Mouse (Mus musculus): ENCODE measurements at regions not wholly inside any gene's neighbourhood (a gene's known extent, or its start where the extent isn't known, plus 50 kb on each side); places are given as distances from the start of the nearest gene placed in this dataset.
A peak's percentile ranks its signal among the peaks of the same experiment; 100 is the strongest.

GRCm38 (mm10) chr2:28287210-28287860 lies 94.5 kb downstream of the Olfm1 start:
- DNase-seq (ENCODE audit: low spot score in 2 of 2) = no peak

DNA sequence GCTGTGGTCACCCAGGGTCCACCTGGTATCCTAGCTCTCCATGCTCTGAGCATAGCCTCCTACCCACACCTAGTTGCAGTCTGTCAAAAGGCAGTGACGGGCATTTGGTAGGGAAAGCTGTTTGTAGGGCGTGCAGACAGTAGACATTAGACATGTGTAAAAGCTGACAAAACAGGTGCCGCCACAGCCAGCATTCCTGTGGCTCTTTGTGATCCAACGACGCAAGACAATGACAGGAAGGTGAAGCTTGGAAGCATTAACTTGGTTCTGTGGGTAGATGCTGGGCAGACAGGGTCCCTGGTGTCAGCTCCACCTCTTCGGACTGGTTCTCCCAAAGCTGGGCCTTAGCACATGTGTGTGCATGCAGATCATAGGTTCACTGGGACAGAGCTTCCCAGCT lies 96.5 kb downstream of the Olfm1 start:
- no peak for DNase-seq (ENCODE audit: low spot score in 2 of 2)

- no peak for DNase-seq (ENCODE audit: low spot score in 2 of 2)
Observed at GRCm38 (mm10) chr2:28289860-28290471, 97.2 kb downstream of the Olfm1 start.

GRCm38 (mm10) chr2:28294509-28294908 lies 101.7 kb downstream of the Olfm1 start:
- no peak for DNase-seq (ENCODE audit: low spot score in 2 of 2)

DNA sequence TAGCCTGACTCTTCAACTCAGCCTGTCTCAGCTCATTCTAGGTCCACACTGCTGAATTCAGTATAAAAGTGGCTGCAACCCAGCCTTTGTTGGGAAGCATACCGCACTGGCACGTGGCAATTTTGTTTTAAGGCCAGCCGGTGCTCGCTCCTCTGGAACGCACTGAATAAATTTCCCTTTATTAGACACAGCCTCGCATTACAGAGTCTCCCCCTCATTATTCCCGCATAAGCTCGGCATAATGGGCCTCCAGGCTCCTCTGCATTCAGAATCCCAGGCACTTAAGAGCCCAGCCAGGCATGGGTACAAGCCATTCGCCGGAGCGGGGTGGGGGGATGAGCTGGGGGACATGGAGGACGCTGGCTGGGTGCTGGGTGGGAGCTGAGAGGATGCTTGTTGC lies 103.4 kb downstream of the Olfm1 start:
- no peak for DNase-seq (ENCODE audit: low spot score in 2 of 2)

GRCm38 (mm10) chr2:28298738-28299137 lies 105.9 kb downstream of the Olfm1 start:
- no peak for DNase-seq (ENCODE audit: low spot score in 2 of 2)

DNA sequence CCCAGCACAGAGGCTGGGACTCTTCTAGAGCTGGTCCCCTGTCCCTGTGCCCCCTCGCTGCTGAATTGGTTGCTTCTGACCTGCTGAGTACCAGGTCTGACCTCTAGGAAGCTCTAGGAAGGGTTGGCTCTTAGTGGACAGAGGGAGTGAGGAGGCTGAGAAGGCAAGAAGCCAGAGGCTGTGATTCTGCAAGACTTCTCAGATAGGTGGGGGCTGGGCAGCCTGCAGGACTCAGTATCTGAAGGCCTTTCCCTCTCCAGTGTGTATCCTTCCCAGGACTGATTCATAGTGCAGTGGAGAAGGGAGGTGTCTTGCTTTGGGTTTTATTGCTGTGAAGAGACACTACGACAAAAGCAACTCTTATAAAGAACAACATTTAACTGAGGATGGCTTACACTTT lies 106.6 kb downstream of the Olfm1 start:
- DNase-seq (ENCODE audit: low spot score in 2 of 2) = no peak

GRCm38 (mm10) chr2:28301313-28301712 lies 108.5 kb downstream of the Olfm1 start:
- DNase-seq (ENCODE audit: low spot score in 2 of 2) = no peak

- DNase-seq (ENCODE audit: low spot score in 2 of 2) = no peak
Observed at GRCm38 (mm10) chr2:28303936-28304335, 111.1 kb downstream of the Olfm1 start.

DNA sequence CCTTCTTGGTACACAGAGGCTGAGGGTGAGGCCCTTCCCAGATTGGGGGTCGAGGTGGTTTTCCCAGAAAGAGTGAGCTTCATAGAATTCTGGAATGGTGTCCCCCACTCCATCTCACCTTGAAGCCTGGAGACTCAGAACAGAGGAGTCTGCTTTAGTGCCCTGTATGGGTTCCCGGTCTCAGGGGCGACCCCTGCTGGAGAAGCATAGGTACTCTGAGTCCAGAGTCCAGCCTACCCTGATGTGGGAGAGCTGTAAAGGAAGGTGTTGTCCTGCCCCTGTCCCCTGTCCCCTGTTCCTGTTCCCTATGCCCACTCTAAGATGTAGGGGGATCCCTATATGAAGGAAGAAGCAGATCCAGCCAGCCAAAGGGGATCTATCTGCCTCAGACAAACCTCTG lies 111.9 kb downstream of the Olfm1 start:
- DNase-seq (ENCODE audit: low spot score in 2 of 2) = peak; percentile 49 to 82

DNA sequence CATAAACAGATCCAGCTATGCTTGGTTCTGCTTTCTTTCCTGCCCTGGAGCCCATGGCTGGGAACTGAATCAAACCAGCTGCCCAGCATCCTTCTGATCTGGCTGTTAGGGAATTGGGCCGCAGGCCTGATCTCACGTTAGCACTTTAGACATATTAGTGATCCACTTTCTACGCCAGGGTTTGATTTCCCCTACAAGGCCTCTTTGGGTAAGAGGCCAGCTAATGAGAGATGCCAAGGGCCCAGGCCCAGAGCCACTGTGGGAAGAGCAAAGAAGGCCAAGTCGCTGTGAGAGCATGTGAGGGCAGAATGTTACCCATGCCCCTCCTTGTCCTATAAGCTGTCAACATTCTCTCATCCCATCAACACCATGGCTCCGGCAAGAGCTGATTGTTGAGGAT lies 116.3 kb downstream of the Olfm1 start:
- DNase-seq (ENCODE audit: low spot score in 2 of 2) = no peak

- DNase-seq (ENCODE audit: low spot score in 2 of 2) = no peak
Observed at GRCm38 (mm10) chr2:28312212-28312611, 119.4 kb downstream of the Olfm1 start.

DNA sequence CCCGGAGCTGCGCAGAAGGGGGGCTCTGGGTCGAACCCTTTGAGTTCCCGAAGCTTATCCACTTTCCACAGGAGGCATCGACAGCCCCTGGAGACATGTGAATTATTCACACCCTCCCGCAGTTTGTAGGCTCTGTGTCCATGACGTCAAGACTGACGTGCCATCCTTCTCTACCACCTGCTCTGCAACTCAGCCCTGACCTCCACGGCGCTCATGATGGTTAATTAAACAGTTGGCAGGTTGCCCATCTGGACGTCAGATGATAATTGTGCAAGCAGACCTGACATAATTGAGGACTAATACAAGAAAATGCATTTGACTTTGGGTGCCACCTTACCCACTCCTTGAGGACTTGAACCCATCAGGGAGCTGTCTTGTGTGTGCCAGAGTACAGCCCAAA lies 121.1 kb upstream of the Ppp1r26 start:
- no peak for DNase-seq (ENCODE audit: low spot score in 2 of 2)

DNA sequence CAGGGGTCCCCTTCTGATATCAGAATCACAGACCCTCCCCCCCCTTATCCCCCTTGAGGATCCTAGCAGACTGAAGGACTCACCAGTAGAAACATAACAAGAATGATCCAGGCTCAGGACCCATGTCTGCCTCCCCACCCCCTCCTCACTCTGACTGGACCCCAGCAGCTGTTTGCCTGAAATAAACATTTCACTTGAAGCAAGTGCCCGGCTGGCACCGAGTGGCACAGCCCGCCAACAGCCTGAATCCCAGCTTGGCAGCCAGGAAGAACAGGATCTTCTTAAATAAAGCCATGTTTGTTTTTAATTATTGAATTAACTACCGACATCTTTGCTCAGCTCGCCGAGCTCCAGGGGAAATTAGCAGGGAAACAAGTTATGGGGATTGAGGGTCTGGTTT lies 120.5 kb upstream of the Ppp1r26 start:
- no peak for DNase-seq (ENCODE audit: low spot score in 2 of 2)

DNA sequence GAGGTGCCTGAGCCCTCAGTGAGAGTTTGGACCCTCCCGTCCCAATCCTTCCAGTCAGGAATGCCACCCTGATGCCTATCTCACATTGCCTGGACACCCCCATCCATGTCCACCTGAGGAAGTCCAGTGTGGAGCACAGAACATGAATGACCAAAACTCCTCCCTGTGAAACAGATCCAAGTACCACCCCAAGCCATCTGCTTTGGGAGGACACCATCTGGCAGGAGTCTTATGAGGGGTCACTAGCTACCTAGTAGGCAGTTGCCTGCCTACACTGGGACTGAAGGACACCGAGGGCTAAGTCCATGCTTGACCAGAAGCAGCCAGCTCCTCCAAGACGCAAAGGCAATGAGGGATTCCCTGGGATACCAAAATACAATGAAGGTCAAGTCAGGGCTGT lies 119.9 kb upstream of the Ppp1r26 start:
- no peak for DNase-seq (ENCODE audit: low spot score in 2 of 2)

DNA sequence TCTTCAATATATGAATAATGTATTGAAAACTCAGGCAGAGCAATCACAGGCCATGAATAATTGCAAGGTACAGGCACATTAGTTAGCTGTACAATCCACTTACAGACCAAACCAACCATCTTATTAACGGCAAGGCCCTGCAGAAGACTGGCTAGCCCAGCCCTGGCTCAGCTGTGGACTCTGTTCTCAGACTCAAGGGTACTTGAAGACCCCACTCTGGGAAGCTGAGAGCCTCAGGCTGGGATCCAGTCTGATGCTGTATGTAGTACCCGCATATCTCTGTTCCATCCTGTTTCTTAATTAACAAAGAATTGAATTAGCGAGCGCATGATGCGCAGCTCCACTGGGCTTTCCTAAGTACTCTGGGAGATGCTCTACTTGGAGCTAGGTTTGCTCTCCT lies 117.5 kb upstream of the Ppp1r26 start:
- no peak for DNase-seq (ENCODE audit: low spot score in 2 of 2)

DNA sequence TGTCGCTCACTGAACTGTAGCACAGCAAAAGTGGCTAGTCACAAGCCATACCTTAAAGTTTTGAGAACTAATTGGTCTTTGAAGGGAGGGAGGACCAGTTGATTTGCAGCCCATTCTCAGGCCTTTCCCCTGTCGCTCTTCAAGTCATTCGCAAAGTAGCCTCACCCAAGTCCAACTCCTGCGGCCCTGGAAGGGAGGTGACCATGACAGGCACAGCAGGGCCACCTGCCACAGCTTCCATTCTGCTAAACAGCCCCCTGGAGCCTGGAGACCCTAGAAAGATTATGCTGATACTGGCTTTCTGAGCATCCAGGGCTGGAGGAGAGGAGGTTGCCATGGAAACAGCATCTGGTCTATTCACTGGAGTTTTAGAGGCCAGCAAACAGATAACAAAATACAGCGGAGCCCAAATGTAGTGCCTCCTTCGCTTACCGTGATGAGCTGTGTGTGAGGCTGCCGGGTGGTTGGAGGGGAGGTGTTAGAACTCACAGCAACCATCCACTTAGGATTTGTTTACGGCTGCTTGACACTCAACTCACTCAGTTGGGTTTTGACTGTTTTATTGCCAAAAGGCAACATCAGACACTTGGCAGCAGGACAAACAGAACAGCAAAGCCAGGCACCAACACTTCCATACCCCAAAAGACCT lies 111.3 kb upstream of the Ppp1r26 start:
- DNase-seq (ENCODE audit: low spot score in 2 of 2) = no peak

DNA sequence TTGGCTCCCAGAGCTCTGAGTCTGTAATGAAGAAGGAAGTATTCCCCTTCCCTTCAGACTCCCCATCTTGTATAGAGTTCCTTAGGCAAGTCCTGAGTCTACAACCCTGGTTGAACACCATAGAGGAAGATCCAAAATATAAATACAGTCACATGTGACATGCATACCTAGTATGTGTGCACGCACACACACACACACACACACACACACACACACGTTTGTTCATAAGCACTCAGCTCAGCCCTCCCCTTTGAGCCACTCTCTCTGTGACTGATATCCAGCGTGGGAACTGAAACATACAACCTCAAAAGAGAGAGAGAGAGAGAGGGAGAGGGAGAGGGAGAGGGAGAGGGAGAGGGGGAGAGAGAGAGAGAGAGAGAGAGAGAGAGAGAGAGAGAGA lies 110.8 kb upstream of the Ppp1r26 start:
- DNase-seq (ENCODE audit: low spot score in 2 of 2) = no peak

- no peak for DNase-seq (ENCODE audit: low spot score in 2 of 2)
Observed at GRCm38 (mm10) chr2:28336349-28337309, 110.0 kb upstream of the Ppp1r26 start.

DNA sequence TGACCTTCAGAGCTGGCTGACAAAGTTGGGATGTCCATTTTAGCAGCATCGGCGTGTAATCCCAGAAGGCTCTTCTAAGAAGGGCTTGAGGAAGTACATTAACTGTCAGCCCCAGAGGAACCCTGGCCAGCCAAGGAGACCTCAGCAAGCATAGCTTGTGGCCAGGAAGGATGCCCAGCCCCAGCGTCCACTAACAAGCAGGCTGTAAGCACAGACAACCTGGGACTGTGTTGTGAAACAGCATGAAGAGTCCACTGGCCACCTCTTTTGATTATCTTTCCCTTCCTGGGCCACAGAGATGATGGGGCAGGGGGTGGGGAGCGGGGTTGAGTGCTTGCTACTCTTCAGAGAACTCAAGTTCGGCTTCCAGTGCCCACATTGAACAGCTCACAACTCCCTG lies 109.0 kb upstream of the Ppp1r26 start:
- no peak for DNase-seq (ENCODE audit: low spot score in 2 of 2)

DNA sequence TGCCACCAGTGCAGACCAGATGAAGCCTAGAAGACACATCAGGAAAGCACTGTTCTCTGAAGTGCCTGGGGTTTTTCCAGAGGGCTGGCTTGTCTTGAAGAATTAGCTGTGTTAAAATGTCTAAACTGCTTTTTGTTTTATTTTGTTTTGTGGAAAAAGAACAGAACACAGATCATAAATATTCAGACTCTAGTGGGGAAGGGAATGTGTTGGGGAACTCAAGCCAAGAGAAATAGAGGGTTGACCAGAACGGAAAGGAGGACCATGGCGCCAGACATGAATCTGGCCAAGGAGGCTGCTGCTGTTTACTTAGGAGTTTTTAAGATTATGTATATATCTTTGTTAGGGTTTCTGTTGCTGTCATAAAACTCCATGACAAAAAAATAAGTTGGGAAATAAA lies 105.3 kb upstream of the Ppp1r26 start:
- DNase-seq (ENCODE audit: low spot score in 2 of 2) = no peak

- DNase-seq (ENCODE audit: low spot score in 2 of 2) = no peak
Observed at GRCm38 (mm10) chr2:28348453-28348852, 98.1 kb upstream of the Ppp1r26 start.
